15 mouse cellular contexts compared by ENCODE assay signal in the genomic region with DNA sequence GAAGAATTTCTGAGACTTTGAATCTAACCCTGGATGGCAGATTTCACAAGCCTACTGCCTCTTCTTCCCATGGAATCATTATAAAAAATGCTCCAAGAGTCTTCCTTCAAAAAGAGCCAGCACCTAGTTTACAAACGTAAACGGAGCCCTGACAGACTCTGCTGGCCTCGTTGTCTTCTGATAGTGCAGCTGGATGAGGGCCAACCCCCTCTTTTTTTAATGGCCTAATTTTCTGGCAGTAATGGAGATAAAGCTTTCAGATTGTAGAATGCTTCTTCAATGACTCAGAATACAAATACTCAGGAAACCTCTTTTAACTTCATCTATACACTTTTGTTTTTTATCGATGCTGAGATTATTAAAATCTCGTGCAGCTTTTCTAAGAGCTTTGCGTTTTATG. TPM values are rescaled to one million over a fixed set of nuclear protein-coding genes. Genes with fewer than 3 reads are reported as not detected.
DNase-seq lines count a peak whose midpoint lies in the region; ATAC-seq lines count a peak whose summit lies in the region.
"Had no signal": no experiment of that assay in that cellular context is flagged by ENCODE, and none has a peak within 500 bp of the region (broad histone marks: within the 10 kb centered on the region; RNA-seq: fewer than 3 reads in every experiment).

No protein-coding gene starts in this region.

- DNase-seq in cerebellum, postnatal 25 days, result peak; percentile 19 to 44
- no peak for DNase-seq in cerebellum, postnatal 4 days (ENCODE audit: low spot score in 2 of 2)
- peak; percentile 40 for DNase-seq in kidney, postnatal 14 days
- DNase-seq in kidney, adult 8-10 months, result no peak
- DNase-seq in 3T3-L1 (ENCODE audit: low read depth, low spot score), result peak; percentile 14
- peak; percentile 5 for DNase-seq in brain, adult 2 months (ENCODE audit: low read depth, low spot score)
- no peak for DNase-seq in hindbrain, embryonic 14.5 days (ENCODE audit: low spot score)
- no peak for DNase-seq in layer of hippocampus, postnatal 25 days (ENCODE audit: extremely low spot score in 1 of 2, low spot score in 1 of 2)
- DNase-seq: B cell, adult 2 months; layer of hippocampus, adult 9-11 months; thymus, adult 2 months had no signal

- no peak overlapping the region for H3K9ac ChIP-seq in hindbrain, embryonic 14.5 days

- ATAC-seq in hindbrain, embryonic 14.5 days (ENCODE audit: low FRiP score), result no peak

- no peaks in the 10 kb centered on the region for H3K9me3 ChIP-seq in hindbrain, embryonic 14.5 days (ENCODE audit: control insufficient read depth, low read length)

- no peaks in the 10 kb centered on the region for H3K36me3 ChIP-seq in hindbrain, embryonic 14.5 days (replicated peaks; ENCODE audit: control insufficient read depth, insufficient read depth)

- peaks cover 8% of the 10 kb centered on the region; the same call in 1 of the 2 replicates for H3K4me1 ChIP-seq in hindbrain, embryonic 14.5 days (replicated peaks; ENCODE audit: control insufficient read depth, insufficient read depth, low read length)

- no peak overlapping the region for H3K4me3 ChIP-seq in hindbrain, embryonic 14.5 days (replicated peaks; ENCODE audit: low read length)

- H3K27me3 ChIP-seq in hindbrain, embryonic 14.5 days (ENCODE audit: control insufficient read depth, insufficient read depth, low read length), result peaks cover 49% of the 10 kb centered on the region

- 51% methylated on average over 6 of the region's 6 CpGs for WGBS in hindbrain, embryonic 14.5 days

- H3K4me2 ChIP-seq in hindbrain, embryonic 14.5 days (replicated peaks), result no peak overlapping the region

- no peak overlapping the region for H3K27ac ChIP-seq in hindbrain, embryonic 14.5 days

RNA-seq across cellular contexts. Expression of a gene that starts 47.6 kb away (rescaled TPM):
- 0.66 TPM in 1 of 2 replicates, not detected in the other for polyA plus RNA-seq in hindbrain, embryonic 14.5 days (2014; fragmentation: Nextera tagmentation; extraction: Ambion mirVana)
- total RNA-seq in layer of hippocampus, postnatal 25 days (2021), result not detected
- total RNA-seq: gastrocnemius, postnatal 4 days; megakaryocyte, adult 5-6 weeks; MEL had no signal
- polyA plus RNA-seq: cortical plate, adult 2 months; thymus, adult 2 months had no signal

Comparison
In these comparisons a context has a peak if more than half of its experiments do, and no peak if none do; other contexts are left out.
1. DNase-seq: peak in cerebellum, postnatal 25 days (2 of 2), kidney, postnatal 14 days (single experiment), 3T3-L1 (single experiment) and brain, adult 2 months (single experiment); none in cerebellum, postnatal 4 days (0 of 2), kidney, adult 8-10 months (0 of 2), hindbrain, embryonic 14.5 days (single experiment) and layer of hippocampus, postnatal 25 days (0 of 2).